Mouse (Mus musculus): ENCODE results near the gene Med25.

The Med25 gene

DNA sequence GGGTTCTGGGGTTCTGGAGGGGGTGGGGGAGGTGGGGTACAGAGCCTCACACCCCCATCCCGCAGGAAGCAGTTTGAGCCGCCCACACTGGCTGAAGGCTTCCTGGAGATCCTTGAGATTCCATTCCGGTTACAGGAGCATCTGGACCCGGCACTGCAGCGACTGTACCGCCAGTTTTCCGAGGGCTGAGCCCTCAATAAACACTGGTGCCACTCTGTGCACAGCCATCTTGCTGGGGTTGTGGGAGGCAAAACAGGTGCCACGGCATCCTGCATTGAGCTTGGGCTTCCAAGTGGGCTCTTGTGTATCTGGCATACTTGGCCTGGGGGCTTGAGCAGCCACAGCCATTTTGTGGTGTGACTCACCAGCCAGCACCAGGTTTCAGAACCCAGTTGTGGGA, 30.1 kb downstream of the Med25 start:
- no peak for DNase-seq (ENCODE audit: low spot score)

GRCm38 (mm10) chr7:44861429-44861816, 31.1 kb downstream of the Med25 start:
- no peak for DNase-seq (ENCODE audit: low spot score)

DNA sequence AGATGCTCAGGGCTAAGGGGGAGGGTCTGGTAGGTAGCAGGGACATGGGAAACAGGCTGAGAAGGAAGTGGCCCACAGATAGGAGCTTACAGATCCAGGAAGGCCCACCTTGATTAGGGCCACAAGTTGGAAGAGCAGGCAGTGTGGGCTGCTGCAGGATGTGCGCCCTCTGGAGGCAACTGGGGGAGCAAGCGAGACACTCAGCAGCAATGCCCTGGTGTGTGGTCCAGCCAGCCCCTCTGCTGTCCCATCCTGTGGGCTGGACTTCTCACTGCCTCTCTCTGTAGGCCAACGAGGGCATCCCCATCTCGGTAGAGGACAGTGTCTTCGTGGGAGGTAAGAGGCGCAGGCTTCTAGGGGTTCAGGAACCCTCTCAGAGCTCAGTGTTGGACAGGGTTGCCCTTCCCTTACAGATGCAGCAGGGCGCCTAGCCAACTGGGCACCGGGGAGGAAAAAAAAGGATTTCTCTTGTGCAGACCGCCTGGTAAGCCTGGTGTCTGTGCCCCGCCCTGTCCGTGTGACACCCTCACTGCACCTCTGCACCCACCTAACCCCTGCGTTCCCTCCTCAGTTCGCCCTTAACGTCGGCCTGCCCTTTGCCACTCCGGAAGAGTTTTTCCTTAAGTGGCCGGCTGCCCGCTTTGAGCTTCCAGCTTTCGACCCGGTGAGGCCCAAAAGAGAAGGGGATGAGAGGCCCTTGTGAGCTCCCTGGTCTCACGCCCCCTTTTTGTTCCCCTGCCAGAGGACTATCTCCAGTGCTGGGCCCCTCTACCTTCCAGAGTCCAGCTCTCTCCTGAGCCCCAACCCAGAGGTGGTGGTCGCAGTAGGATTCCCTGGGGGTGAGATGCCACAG, 31.7 kb downstream of the Med25 start:
- peak; percentile 55 for DNase-seq (ENCODE audit: low spot score)

GRCm38 (mm10) chr7:44859896-44860295, 32.6 kb downstream of the Med25 start:
- no peak for DNase-seq (ENCODE audit: low spot score)

DNA sequence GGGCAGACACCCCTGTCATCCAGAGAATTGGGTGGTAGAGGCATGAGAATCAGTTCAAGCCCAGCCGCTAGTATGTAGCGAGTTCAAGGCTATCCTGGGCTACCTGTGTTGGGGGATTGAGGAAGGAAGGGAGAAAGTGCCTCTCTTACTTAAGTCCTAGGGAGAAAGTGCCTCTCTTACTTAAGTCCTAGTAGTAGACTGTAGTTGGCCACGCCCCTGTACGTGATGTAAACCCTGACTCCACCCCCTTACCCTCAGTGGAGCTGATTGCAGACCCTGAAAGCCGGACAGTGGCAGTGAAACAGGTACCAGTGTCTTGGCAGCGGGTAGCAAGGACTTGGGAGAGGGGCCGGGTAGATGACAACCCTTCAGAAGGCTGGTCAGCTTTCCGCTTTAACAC, 34.6 kb downstream of the Med25 start:
- peak; percentile 52 for DNase-seq (ENCODE audit: low spot score)

DNA sequence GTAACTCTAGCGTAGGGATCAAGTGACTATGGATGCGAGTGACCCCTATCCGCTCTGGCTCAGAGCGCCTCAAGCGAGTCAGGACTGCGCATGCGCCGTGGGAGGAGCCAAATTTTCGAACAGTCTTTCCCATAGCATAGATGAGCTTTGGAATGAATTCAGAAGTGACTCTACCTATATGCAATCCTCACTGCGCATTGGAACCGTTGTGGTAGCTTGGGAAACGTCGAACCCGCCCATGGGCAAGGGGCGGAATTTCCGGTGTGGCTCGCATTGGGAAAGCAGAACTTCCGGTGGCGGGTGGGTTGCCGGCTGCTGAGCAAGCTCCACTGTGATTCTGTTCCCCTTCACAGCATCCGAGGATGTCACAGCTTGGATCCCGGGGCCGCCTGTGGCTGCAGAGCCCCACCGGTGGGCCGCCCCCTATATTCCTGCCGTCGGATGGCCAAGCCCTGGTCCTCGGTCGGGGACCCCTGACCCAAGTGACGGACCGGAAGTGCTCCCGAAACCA, 35.4 kb downstream of the Med25 start, which contains the start of gene Pnkp:
Gene Pnkp (plus strand): TSS at position 98 of the 511 bp plus-strand sequence.
- DNase-seq (ENCODE audit: low spot score), result peak; percentile 87

DNA sequence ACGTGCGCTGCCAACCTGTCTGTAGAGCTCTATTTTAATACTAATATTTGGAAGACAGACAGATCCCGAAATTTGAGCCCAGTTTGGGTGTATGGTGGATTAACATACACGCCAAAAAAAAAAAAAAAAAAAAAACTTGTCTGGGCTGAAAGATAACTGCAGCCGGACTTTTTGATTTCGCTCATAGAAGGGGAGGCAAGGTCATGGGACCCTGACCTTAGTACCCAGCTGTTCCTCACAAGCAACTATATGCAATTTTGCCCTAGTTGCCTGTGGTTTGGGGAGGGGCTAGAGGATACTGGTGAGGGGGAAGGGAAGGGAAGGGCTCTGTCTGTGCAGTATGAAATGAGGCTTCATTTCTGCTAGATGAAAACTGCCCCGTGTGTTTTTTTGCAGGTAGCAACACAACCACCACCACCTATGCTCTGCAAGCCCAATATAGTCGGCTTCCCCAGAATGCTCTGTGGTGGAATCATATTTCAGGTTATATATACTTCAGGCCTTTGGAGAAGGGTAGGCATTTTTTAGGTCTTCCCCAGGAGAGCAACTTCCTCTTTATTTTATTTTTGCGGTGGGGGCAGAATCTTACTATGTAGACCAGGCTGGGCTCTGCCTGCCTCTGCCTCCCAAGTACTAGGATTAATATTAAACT, 36.1 kb downstream of the Med25 start:
- no peak for DNase-seq (ENCODE audit: low spot score)

- DNase-seq (ENCODE audit: low spot score), result no peak
Measured at GRCm38 (mm10) chr7:44855036-44855435, 37.5 kb downstream of the Med25 start.

DNA sequence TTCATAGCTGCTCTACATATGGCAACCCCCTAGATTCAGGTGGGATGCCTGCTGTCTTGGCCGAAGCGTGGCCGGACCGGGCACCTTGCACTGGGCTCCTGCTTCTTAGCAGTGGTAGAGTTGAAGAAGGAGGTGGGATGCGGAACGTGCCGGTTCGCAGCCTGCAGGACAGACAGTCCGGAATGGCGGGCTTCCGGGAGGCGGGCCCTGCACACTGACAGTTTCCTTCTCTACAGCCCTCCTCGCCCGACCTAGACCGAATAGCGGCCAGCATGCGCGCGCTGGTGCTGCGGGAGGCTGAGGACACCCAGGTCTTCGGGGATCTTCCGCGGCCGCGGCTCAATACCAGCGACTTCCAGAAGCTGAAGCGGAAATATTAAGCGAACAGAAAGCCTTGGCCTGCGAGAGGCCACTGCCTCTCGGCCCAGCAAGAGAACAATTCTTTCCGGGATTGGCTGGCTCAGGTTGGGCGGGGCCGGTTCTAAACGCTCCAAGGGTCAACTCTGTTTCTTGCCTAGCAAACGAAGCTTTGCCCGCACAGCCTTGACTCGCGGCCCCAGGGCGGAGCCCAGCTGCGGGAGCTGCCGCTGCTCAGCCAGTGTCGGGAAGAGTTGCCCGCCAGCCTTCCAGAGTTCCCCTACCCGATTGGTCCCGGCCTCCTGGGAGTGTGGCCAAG, 38.0 kb downstream of the Med25 start:
- peak; percentile 55 for DNase-seq (ENCODE audit: low spot score)

DNA sequence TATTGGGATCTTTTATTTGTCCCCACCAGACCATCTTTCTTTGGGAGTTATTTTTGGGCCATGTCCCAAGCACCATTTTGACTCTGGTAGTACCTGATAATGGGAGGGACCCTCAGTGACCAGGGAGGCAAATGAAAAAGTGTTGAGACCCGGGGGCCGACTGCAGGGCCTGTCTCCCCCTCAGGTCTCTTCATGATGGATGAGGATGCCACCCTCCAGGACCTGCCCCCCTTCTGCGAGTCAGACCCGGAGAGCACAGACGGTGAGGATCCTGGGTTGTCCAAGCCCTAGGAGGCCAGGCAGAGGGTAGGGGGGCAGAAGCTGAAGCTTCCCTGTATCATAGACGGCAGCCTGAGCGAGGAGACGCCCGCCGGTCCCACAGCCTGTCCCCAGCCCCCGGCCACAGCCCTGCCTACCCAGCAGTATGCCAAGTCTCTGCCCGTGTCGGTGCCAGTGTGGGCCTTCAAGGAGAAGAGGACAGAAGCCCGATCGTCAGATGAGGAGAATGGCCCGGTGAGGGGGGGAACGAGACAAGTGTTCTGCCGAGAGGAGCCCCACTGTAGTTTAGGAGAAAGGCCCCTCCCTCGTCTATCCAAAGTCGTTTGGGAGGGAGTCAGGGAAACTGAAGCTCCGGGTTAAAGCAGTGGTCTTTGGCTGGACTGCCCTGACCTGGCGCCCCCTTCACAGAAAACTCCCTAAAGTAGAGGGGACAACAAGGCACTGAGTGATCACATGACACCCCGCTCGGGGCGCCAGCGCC, 38.7 kb downstream of the Med25 start:
- no peak for DNase-seq (ENCODE audit: low spot score)

DNA sequence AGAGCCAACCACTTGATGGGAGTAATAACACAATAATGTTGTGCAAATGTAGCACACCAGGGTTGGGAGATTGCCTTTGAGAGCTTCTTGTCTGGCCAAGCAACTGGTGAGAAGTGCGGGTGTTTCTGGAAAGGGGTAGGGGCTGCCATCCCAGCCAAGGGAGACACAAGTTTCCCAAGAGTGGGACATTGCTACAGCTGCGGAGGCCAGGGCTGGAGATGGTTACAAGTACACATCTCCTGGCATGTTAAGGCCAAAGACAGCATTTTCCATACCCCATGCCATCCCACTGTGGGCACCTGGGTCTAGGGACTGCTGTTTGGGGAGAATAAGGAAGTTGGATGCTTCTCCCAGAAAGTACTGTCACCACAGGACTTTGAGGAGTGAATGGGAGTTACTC, 39.4 kb downstream of the Med25 start:
- no peak for DNase-seq (ENCODE audit: low spot score)

GRCm38 (mm10) chr7:44852259-44853027, 40.1 kb downstream of the Med25 start:
- DNase-seq (ENCODE audit: low spot score), result no peak

GRCm38 (mm10) chr7:44851625-44852234, 40.8 kb downstream of the Med25 start:
- DNase-seq (ENCODE audit: low spot score), result no peak

DNA sequence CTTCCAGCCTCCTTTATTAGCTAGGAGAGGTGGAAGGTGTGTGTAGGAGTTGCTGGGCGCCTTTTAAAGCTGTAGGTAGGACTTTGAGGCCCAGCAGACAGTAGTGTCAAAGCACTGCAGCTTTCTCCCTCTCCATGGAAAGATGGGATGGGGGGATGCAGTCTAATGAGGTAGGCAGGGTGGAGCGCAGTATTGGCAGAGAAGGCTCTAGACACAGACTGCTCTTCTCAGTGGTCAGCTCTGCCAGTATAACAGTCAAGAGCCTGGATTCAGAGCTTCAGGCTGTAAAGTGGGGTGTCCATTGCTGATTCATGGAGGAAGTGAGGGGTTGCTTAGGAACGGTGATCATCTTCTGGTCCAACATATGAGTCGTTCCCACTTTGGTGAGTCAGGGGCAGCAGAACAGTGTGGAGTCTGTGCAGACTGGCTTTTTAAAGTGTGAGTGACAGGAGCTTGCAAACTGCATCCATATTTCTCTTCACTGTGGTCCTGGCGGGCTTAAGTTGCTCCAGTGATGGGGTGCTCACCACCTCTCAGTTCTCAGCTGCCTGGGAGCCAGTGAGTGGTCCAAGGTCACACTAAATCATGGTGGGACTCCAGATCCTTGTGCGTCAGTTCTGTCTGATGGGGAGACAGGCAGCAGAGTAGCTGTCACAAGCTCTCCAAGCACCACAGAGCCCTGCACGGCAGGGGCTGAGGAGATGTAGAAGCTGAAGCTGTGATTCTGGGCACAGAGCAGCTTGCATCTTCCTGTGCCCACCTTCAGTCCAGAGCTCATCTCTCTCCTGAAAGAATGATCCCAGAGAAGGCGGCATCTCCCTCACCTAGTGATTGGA, 41.5 kb downstream of the Med25 start:
- DNase-seq (ENCODE audit: low spot score), result no peak

DNA sequence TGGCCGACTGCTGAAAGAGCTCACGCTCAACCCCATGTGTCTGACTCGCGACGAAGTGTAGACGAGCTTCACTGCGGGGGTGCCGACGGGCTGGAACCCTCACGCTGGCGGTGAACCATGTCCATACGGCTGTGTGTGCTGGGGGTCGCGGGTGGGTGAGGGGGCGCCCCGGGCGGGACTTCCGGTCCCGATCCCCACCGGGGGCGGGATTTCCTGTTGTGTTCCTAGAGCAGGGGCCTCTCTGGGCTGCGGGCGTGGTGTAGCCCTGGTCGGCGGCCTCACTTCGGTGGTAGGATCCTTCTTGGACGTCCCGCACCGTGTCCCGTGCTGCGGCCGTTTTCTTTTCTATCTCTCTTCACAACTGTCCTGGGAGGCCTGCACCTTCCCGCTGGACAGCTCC, 42.4 kb downstream of the Med25 start:
- peak; percentile 69 for DNase-seq (ENCODE audit: low spot score)

DNA sequence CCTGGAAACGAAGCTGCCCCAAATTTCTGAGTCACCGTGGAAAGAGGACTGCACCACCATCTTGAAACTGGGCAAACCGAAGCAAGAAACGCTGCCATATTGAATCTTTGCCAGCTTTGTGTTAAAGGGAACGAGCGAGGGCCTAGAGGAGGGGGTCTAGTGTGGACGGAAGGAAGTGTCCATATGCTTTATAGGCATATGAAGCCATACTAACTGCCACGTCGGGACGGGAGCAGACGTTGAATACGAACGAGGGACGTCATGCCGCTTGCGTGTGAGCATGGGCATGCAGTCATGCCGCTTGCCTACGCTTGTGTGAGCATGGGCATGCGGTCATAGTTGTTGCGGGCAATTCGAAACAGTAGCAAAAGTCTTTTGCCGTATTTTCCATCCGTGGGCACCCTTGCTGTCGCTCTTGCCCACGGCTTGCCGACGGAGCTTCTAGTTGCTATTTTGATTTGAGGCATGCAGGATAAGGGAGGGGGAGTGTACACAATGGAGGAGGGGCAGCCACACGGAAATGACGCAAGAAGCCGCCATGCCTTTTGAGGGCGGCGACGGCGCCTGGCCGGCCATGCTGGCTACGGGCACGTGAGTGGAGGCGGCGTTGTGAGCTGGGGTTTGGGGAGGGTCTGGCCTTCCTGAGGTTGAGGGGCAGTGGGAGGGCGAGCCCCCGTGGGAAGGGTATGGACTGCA, 42.9 kb downstream of the Med25 start:
- DNase-seq (ENCODE audit: low spot score), result peak; percentile 91

DNA sequence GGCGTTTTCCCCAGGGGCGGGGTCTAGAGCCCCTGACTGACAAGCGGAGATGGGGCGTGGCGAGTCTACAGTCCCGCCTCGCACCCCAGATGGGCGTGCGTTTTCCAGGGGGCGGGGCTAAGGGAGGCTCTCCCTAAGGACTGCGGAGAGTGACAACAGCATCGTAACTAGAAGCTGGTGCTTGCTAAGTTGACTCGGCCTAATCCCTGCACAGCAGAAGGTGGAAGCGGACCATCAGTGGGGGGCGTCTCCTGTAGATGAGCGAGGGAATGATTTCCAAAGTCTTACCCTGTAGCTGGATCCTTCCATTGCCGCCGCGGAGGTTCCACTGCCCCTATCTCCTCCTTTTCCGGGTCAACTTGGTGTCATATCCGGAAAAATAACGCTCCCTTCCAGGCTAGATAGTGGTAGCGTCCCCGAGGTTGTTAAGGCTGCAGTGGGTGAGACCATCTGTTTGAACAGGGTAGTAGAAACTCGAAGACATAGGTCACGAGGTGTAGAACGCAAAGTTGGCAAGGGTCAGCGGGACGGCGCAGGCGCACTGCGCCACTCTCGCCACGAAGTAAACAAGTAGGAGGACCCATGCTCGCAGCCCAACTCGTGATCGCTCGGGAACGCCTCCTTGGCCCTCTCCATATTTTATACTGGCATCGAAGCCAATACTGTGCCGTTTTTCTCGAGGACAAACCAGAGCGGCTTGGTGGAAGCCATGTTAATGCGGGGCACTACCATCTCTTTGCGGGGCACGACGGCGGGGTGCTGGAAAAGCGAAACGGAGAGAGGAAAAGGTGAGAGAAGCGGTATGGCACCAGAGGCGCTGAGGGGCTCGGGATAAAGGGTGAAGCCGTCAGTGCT, 43.7 kb downstream of the Med25 start, which contains the start of the genes Akt1s1 and Tbc1d17:
Gene Akt1s1 (plus strand): TSS at position 431 of the 855 bp plus-strand sequence.
Gene Tbc1d17 (minus strand): TSS at position 519 of the 855 bp plus-strand sequence.
- peak; percentile 99 for DNase-seq (ENCODE audit: low spot score)

DNA sequence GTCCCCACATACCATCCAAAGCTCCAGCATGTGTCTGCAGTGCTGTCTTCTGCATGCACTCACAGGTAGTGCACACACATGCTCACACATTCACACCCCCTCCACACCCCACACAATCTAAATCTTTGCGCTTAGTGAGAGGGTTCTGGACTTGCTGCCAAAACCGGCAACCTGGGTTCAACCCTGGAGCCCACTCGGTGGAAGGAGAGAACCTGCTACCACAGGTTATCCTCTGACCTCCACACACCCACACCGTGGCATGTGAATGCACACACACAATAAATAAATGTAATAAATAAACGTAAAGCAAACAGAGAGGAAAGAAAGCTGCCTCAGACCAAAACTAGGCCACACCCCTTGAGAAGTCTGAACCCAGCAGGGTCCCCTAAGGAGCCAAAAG, 44.7 kb downstream of the Med25 start:
- no peak for DNase-seq (ENCODE audit: low spot score)
